Mouse (Mus musculus) natural killer cell, adult 2 months (primary cell): Measurements from ENCODE around the gene Acyp2.

Experiments
- DNase-seq, 2 experiments: peaks; one replicate each; pipeline ENCODE4 v3.0.0; 2022; ENCODE audit warnings: low spot score in 2 of 2

Gene Acyp2

DNA sequence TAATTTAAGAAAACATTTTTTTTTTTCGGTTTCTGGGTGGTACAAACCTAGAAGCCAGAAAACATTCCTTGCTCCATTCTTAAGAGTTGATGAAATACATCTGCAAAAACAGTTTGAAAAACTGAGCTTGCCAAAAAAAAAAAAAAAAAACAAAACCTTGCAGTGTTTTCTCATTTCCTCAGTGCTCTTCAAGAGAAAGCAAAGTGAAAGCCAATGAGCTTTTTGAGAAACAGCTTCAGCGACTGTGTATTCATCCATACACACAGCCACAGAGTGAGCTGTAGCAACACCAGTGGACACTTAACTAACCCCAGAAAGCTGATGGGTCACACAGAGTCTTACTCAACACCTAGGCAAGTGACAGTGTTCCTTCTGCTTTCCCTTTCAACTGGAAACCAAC is 69.4 kb downstream of the Acyp2 start:
- no peak for DNase-seq

DNA sequence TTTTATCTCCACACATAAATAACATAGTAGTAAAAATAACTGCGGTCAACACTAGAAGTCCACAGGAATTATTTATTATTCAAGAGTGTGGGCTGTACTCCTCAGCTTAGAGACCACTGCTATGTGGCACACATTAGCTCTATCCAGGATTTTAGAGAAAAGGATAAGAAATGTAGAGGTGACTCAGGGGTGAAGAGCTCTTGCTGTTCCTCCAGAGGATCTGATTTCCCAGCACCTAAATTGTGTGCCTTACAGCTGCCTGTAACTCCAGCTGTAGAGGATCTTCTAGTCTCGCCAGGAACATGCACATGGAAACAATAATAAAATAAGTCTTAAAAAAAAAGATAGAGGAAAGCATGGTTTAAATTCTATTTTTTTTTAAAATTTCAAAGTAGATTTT is 70.5 kb downstream of the Acyp2 start:
- DNase-seq, result no peak

DNA sequence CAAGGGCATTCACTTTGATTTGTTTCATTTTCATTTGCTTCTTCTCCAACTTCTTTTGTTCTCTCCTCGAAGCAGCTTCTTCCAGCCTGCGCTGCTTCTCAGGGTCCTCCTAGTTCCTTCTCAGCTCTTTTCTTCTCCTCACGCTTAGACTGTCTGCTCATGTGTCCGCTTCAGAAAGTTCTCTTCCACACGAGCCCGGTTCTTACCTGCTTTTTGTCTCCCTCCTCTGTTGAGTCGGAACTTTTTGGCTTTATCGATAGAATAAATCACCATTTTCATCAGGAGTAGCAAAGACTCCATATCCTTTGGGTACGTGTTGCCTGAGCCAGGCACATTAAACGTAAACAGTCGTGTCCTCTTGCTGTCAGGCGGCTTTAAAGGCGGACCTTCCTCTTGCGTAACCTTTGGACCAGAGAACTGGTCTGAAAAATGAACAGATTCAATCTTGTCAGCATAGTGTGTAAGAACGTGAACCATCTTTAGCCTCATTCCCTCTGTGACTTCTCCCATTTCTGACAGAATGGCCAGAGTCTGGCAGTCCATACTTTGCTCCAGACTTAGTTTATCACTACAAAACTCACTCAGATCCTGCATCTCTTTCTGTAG is 76.5 kb downstream of the Acyp2 start:
- no peak for DNase-seq

DNA sequence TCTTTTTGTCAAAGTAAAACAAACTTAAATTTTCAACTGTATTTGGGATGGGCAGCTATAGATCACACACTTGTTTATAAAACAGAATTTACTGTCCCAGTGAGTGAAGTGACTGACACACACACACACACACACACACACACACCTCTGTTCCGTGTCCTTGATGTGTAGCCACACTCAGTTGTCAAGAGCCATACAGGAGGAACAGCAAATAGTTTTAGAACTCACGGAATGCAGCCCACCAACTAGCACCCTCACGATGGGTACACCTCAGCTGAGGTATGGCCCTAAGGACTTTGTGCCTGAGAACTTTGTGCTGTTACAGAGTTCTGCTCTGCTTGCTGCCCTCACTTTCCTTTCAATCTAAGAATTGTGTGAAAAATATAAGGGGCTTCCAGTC is 78.8 kb downstream of the Acyp2 start:
- no peak for DNase-seq

DNA sequence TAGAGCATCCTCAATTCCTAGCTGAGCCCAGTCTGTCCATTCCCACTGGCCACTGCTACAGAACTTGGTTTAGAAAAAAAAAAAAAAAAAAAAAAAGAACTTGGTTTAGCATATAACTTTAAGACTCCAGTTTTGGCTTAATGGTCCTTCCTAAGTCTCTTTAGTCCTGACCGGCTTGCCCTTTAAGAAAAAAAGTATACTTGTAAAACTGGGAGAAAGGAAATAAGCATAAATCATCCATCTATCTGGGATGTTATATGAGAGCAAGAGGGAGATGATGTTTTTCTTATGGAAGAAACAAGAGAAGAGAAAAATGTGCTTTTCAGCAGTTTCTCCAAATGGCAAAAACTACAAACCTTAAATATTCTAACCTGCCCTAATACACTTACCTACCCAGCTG is 89.2 kb downstream of the Acyp2 start:
- DNase-seq, result no peak

DNA sequence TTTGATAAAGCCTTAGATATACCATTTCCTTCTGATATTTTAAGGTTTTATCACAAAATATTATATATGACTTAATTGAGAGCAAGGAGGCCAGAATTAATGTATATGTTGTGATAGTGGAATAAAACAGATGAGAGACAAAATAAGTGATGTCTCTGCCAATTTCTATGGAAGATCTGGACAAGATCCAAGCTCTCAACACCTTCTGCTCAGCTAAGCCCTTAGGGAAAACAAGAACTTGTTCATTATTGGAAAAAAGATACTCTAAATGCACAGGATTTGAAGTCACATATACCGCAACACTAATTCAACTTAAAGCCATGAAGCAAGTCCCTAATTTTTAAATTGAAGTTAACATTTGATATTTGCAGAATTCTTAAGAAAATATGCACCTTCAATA is 96.0 kb downstream of the Acyp2 start:
- no peak for DNase-seq

DNA sequence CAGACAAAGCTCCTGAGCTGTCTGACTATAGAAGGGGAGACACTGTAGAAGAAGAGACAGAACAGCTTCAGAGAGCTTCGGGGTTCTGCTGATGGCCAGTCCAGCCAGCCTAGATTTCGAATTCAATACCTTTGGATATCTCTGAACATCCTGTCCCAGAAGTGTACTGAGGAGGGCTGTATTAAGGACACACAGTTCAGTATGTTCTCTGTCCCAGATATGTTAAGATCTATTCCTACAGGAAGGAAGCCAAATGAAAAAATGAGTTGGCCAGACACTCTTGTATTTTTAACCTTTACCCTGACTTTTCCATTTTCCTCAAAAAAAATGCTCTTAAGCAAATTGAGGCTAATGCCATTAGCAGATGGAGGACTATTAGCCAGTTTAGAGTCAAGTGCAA is 132.3 kb downstream of the Acyp2 start:
- no peak for DNase-seq

DNA sequence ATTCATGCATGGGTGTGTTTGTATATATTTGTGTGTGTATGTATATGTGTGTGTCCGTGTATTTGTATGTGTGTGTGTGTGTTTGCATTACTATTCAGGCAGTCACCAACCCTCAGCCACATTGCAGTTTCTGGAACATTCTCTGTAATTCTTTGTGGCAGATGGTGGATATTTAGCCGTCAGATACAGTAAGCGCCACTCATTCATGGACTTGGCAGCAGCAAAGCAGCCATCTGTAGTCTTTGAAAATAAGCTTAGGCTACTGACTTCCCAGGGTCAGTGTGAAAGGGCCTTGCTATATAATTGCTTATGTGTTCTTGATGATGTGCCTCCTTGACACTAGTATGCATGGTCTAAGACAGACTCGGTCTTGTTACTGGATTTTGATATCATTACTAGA is 141.2 kb downstream of the Acyp2 start:
- DNase-seq, result no peak

DNA sequence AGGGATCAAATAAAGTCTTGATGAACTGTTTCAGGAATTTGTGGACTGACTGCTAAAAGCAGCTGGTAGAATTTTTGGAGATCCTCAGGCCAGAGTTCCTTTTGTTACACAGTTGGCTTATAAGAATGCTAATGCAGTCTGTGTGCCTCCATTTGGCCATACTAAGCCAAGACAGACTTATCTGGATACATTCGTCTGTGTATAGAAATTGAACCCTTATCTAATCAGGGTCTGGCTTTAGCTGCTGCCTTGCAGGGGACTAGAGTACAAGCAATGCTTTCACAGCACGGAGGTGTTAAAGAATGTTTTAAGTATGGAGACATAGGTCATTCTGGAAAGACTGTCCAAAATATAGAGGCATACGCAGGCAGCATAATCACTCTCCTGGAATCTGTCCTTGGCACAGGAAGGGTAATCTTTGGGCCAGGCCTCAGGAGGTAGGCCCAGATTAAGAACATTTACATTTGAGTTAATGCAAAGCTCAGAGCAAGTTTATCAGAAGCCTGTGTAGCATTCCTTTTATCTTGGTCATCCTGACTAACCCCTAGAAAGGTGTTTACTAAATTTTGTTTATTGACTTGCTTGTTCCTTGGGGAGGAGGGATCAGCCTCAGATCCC is 150.5 kb downstream of the Acyp2 start:
- DNase-seq, result no peak

DNA sequence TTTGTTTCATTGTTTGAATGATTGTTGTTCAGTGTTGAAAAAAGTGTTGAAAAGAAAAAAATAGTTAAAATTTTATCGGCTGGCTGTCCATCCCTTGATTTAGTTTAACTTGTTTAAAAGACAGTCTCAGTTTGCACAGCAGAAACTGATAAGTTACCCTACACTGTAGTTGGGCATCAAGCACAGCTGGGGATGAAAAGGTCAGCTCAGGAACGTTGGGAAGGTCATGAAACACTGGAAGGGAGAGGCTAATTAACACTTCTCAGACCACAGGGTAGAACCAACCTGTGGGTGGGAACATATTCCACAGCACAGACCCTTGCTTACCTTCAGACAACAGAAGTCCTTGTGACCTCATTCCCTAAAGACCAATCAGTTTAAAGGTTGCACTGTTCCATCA is 152.2 kb downstream of the Acyp2 start:
- no peak for DNase-seq

DNA sequence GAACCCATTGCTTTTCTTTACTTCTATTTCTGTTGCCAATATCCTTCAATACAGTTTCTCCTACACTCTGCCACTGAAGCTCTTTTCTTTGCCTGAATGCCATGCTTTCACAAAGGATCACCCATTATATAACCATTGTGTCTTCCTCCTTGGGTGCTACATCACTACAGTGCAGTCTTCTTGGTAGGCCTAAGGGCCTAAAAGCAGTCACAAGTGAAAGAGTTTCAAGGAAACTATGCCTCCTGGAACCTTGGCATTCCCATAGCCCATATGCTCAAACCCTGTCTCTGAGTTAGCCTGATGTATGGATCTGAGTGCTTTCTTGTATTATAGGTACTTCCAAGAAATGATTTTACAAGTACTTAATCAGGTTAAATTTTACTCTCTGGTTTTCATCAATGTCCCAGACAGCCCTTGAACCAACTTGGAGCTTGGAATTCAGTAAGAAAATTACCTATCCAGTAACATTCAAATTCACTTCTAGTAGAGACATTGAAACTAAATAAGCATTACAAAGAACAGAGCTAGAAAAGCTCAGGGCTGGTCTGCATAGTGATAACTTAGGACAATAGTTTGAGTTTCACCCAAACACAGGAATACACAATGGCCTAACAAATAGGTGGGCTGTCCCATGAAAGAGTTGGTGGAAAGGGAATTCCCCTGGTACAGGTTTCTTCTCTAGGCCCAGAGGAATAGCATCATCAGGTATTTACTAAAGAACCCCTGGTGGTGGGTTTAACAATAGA is 157.7 kb downstream of the Acyp2 start:
- no peak for DNase-seq

DNA sequence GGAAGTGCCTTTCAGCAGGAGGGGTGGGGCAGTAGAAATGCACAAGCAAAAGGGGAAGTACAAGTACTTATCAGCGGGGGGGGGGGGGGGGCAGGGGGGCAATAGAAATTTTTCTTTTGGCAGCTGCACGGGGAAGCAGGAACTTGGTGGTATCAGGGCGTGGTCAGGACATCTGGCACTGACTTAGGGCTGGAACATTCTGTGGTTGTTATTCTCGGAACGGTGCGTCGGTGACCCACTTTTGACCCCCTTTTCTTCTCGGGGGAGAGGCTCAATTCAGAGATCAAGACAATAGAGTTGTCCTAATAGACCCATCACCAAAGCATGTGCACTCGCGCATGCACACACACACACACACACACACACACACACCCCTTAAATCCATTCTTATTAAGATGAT is 161.2 kb downstream of the Acyp2 start:
- DNase-seq, result no peak

DNA sequence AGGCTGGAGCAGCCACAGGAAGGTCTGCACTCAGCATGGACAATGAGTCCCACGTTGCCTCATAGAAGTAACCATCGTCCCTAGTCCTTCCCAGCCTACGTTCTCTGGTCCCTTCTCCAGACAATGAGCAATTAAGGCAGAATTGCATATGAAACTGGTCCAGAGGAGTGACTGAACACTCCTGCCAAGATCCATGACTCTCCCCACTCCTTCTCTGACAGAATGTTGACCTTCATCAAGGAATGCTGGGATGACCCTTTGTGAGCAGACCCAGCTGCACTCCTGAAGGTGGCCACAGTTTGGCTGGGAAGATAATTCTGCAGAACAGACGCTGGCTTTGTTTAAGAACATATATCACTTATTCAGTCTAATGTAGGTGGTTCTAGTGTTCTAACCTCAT is 166.1 kb downstream of the Acyp2 start:
- no peak for DNase-seq

DNA sequence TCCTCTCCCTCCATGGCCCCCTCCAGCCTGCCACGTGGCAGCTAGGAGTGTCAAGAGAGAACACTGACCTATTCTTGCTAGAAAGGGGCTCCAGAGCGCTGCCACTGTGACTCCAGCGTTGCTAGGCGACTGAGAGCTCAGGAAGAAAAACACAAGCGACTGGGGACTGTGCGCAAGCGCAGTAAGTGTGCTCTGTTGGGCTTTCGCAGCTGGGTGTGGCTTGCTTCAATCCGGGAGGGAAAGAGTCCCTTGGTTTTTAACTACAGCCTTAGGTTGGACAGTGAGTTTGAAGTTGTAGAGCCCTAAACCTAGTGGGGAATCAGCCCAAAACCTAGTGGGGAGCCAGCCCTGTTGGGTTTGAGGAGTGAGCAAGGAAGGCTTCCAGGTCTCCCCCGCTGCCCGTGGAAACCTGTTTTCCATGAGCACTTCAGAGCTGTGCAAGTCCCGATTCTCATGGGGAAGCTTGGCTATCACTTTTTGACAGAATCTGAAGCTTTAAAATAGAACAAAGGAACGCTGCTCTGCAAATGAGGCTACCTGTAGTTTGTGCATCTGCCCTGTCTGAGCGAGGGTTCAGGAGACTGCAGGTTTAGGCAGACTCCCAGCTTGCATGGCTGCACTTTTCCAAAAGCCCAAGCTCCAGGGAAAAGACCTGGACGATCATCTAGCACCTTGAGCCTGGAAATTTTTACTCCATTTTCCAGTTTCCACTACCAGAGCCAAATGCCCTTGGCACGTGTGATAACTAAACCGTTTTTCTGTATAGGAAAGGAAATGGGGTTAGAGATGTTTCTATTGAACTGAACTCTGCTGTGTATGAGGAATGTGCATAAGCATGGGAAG is 177.4 kb downstream of the Acyp2 start, which contains the start of gene 4930505A04Rik:
TSS of gene 4930505A04Rik (minus strand) at position 77 of the 843 bp plus-strand sequence.
- no peak for DNase-seq

DNA sequence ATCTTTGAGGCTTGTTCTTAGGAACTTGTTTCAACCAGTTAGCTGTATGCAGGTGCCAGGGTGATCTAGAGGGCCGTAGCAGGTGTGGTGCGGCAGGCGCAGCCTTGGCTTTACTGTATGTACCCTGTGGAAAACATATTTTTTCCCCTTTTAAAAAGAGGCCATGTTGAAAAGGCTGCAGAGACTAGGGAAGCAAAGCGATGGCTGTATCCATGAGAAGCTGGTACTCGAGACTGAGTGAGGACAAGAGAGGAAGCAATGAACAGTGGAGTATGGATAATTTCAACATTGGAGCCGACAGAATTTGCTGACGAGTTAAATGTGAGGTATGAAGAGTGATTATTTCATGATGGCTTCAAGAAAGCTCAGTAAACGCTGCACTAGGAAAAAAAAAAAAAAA is 178.2 kb downstream of the Acyp2 start:
- no peak for DNase-seq
